Mouse (Mus musculus): ENCODE measurements around the gene As3mt.
"Not testable (repeated sequence)": the region's sequence is repeated elsewhere in the genome, so short reads cannot be mapped to it uniquely, and the experiment has no call there.

The As3mt gene

DNA sequence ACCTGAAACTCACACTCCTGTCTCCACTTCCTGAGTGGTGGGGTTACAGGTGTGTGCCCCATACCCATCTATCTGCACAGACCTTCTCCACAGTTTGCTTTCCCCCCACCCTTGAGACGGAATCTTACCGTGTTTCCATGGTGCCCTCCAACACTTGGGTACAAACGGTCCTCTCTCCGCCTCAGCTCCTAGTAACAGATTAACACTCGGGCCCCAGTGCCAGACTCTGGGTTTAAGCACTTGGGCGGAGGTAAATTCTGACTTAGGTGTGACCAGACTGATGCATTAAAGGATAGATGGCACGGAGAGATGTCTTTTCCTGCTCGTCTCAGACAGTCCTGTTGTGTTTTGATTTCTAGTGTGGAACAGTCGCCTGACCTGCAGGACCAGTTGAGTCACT, 6.1 kb upstream of the As3mt start:
- no peak for DNase-seq

DNA sequence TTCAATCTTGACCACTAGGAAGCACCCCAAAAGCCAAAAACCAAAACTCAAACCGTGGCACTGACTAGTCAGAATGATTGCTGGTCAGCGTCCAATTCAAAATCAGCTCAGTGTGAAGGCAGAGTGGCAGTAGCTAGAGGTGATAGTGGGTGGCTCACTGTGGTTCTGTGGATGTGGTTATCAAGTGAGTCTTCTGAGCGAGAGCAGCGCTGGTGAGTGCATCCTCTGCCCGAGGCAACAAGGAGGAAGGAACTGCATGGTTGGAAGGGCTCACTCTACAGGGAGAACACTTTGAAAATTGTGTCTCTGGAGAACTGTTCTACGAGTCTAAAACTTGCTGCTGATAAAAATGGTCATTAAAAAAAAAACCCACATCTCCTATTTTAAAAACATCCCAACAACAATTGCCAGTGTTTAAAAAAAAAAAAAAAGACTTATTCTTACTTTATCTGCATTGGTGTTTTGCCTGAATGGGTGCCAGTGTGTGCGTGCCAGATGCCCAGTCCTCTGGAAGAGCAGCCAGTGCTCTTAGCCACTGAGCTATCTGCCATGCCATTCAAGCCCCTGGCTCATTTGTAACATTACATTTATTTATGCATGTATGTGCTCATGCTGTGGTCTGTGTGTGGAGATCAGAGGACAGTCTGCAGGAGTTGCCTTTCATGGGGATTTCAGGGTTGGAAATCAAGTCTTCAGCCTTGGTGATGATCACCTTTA, 1.3 kb upstream of the As3mt start:
- DNase-seq = no peak

DNA sequence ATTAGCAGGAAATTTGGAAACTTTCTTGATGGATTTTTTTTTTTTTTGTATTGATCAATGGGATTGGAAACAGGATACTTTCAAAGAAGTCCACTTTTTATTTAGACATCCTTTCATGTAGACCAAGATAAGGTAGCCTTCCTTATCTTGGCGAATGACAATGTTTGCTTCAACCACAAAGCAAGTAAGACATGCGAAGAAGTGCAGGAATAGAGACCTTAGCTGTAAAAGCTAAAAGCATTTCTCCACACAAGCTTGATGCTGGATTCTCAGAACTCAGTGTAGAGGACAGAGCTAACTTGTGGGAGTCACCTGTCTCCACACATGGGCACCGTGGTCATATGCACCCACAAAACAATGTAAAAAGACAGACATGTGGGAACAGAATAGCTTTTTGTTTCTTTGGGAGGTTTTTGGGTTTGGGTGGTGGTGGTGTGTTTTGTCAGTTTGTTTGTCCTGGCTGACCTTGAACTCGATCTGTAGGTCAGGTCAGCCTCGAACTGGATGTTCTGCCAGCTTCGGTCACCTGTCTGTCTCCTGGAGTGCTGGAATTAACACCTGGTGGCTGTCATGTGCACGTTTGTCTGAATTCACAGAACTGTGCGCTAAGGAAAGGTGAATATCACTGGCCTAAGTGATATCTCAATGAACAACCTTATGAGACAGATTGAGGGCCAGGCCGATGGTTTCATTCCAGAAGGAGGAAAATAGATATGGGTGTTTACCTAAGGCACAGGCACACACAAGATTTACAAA, 540 bp upstream of the As3mt start:
- no peak for DNase-seq

DNA sequence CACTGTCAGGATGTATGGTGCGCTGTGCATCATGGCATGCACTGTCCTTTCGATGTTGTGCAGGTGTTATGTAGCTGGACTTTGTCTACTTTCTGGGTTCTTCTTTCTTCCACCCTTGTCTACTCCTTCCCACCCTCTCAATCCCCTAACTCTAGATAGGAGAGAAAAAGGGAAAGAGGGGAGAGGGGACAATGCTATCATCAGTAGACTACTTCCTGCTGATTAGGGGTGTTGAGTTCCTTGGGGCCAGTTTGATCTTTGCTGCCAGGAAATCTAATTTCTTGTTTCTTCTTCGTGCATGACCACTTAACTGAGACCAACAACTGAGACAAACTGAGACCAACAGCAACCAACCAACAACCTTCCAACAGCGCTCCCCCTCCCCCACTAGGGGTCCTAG, 3.4 kb downstream of the As3mt start:
- DNase-seq = no peak

- no peak for DNase-seq
Observed at GRCm38 (mm10) chr19:46714234-46714633, 7.0 kb downstream of the As3mt start.

- DNase-seq = no peak
Observed at GRCm38 (mm10) chr19:46715016-46715415, 7.8 kb downstream of the As3mt start.

DNA sequence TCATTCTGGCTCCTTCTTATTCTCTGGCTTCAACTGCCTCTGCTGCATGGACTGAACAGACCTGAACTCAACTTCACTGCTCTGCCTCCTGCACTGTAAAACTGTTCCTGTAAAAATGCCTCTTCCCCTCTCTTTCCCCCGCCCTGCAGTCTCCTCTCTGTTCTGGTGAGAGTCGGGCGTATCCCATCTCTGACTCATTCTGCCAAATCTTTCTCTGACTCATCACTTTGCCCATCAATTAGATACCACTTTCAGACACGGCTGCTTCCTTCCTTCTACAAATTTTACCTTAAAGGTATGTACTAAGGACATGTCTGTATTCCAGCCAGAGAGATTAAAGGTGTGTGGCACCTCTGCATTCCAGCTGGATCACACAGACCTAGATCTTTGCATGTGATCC, 10.9 kb downstream of the As3mt start:
- DNase-seq = no peak

DNA sequence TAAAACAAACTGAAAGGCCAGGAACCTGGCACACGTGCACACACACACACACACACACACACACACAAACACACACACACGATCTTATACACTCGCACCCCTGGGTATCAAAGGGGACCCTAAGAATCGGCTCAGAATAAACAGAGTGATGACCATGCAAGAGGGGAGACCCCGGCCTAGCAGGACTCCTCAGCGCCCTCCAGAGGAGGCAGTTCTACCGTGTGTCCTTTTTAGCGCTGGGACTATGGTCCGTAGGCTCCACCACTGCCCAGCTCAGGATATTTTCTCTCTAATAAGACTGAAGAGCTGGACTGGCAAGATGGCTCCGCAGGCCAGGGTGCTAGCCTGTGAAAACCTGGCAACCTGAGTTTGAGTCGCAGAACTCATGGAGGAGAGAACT, 17.2 kb downstream of the As3mt start:
- no peak for DNase-seq

DNA sequence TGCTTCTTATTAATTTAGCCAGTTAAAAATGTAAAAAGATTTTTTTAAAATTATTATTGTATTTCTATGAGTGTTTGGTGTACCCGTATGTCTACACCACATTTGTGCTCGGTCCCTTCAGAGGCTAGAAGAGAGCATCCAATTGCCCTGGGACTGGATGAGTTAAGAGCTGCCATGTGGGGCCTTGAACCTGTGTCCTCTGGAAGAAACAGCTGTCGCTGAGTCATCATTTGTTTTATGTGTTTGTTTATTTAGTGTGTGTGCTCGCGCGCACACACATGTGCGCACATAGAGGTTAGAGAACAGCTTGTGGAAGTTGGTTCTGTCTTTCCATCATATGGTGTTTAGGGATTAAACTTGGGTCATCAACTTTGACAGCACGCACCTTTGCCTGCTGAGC, 18.9 kb downstream of the As3mt start:
- no peak for DNase-seq

DNA sequence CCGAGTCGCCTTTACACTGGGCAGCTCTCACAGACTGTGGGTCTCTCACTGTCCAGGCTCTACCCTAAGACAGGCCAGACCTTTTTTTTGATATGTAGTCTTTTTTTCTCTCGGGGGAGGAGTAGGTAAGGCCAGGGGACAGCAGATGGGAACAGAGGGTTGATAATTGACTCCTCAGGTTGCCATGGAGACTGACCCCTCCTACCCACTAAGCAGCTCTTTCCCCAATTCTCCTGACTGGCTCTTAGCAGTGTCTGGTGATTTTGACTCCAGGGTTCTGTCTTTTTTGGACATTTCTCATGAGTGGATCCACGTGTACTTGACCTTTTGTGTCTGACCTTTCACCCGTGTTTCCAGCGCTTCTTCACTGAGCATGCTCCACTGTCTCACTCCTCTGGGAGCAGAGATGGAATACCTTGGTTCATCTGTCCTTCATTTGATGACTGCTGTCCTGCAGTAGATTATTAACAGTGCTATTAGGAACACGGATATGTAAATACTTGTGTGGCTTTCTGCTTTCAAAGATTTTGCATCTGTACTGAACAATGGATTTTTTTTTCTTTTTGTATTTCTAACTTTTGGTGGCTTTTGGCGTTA, 20.0 kb downstream of the As3mt start:
- DNase-seq = no peak

GRCm38 (mm10) chr19:46727945-46728540, 20.8 kb downstream of the As3mt start:
- DNase-seq = no peak

- no peak for DNase-seq
Observed at GRCm38 (mm10) chr19:46728909-46729308, 21.7 kb downstream of the As3mt start.

- no peak for DNase-seq
Observed at GRCm38 (mm10) chr19:46731351-46731750, 24.1 kb downstream of the As3mt start.

GRCm38 (mm10) chr19:46732673-46733072, 25.4 kb downstream of the As3mt start:
- DNase-seq = not testable (repeated sequence)

- DNase-seq = no peak
Observed at GRCm38 (mm10) chr19:46733626-46734025, 26.4 kb downstream of the As3mt start.

DNA sequence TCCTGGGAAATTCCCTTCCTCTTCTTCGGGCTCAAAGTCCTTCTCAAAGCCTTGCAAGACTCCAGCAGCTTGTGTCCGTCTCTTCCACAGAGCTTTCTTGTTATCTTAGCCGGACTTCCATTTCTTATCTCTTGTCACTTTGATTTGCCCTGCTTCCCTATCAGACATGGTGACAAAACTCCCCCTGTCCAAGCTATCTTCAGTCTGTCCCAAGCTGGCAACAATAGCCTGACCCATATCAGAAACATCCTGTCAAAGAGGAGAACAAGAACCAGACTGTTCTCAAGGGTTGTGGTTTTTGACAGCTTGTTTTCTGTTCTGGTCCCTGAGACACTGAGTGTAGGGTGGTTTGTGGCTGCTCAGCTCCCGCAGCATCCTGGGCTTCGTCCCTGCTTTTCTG, 28.0 kb downstream of the As3mt start:
- no peak for DNase-seq

DNA sequence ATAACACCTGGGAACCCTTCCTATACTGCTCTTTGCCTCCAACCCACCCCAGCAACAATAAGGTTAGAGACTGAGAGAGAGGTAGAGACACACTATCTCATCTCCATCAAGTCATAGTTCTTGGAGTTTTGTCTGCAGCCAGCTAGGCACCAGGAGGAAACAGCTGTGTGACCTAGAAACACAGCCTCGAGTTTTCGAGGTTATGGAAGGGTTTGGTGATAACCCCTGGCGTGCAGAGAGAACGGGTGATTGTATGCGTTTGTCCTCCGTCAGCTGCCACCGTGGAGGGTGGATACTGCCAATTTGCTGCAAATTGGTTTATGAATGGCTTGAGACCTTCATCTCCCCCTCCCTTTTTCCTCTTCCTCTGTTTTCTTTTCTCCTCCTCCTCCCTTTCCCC, 29.8 kb downstream of the As3mt start:
- DNase-seq = no peak

DNA sequence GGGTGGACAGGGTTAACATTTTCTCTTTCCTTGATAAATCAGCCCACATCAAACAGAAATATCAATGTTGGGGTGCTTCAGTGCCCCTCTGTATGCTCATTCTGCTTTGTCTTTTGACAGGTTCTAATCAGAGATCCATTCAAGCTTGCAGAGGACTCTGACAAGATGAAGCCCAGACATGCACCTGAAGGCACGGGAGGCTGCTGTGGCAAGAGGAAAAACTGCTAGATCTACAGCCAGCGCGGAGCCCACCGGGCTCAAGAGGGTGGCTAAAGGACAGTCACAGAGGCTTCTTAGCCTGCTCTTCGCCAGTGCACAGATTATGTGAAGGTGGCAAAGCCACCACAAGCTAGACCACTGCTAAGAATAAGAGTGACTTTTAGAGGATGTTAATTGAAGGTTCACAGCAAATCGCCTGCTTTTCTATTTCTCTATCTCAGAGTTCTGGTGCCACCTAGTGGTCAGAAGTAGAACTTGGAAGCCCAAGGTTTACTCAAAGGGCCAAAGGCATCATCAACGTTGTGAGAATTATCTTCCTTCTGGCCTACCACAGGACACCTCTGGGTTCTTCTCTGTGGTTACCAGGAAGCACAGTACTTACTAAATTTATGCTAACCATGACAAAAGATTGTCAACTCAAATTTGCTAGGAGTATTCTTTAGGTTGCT, 33.2 kb downstream of the As3mt start:
- peak; percentile 54 to 79 for DNase-seq

- DNase-seq = no peak
Observed at GRCm38 (mm10) chr19:46741574-46741973, 34.3 kb downstream of the As3mt start.

- DNase-seq = no peak
Observed at GRCm38 (mm10) chr19:46744681-46745080, 37.4 kb downstream of the As3mt start.

DNA sequence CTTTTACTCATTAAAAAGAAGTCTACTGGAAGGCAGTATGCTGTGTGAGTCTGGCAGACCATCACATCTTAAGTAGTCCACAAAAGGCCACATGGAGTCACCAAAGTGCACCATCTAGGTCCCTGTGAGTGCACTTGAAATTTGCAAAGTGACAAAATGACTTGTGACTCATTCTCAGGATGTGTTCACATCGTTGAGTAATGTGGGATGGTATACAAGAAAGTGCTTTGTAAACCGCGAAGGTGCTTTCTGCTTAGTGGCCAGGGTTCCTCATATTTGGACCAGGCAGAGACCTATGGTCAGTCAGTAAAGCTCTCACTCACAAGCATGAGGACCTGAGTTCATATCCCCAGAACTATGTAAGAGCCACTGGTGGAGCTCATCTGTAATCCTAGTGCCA, 40.5 kb downstream of the As3mt start:
- DNase-seq = no peak

GRCm38 (mm10) chr19:46752235-46752634, 45.0 kb downstream of the As3mt start:
- no peak for DNase-seq

- peak; percentile 27 to 40 for DNase-seq
Observed at GRCm38 (mm10) chr19:46755066-46755465, 47.8 kb downstream of the As3mt start.
